Mouse (Mus musculus) midbrain, embryonic 15.5 days (tissue): Measurements from ENCODE around the gene Zfp113. TPM values are rescaled to one million over a fixed set of nuclear protein-coding genes. Genes with fewer than 3 reads are reported as not detected.

Experiments
- ATAC-seq: fragments of 200-750 bp; cut with Nextera tagmentation; replicated peaks from 2 replicates; pipeline ENCODE4 v1.8.0; 2017; ENCODE audit warnings: moderate TSS enrichment
- H3K27ac ChIP-seq: fragments of 300-500 bp; sonication (generic); 2 replicates; pipeline ENCODE4 v1.5.1; 2015; ENCODE audit warnings: mild to moderate bottlenecking, inconsistent platforms
- H3K27me3 ChIP-seq: fragments of 300-500 bp; sonication (generic); replicated peaks from 2 replicates; pipeline ENCODE4 v1.6.1; 2015; ENCODE audit warnings: inconsistent platforms
- H3K36me3 ChIP-seq: fragments of 300-500 bp; sonication (generic); replicated peaks from 2 replicates; pipeline ENCODE4 v1.6.1; 2015; ENCODE audit warnings: inconsistent platforms
- H3K4me1 ChIP-seq: fragments of 300-500 bp; sonication (generic); 2 replicates; pipeline ENCODE4 v1.6.1; 2015; ENCODE audit warnings: inconsistent platforms
- H3K4me2 ChIP-seq: fragments of 300-500 bp; sonication (generic); 2 replicates; pipeline ENCODE4 v1.6.1; 2015; ENCODE audit warnings: inconsistent platforms, mild to moderate bottlenecking, moderate library complexity
- H3K4me3 ChIP-seq: fragments of 300-500 bp; sonication (generic); 2 replicates; pipeline ENCODE4 v1.5.1; 2015; ENCODE audit warnings: mild to moderate bottlenecking, inconsistent platforms
- H3K9ac ChIP-seq: fragments of 300-500 bp; sonication (generic); 2 replicates; pipeline ENCODE4 v1.6.1; 2015; ENCODE audit warnings: mild to moderate bottlenecking, inconsistent platforms
- H3K9me3 ChIP-seq: fragments of 300-500 bp; sonication (generic); 2 replicates; pipeline ENCODE4 v1.6.1; 2016; ENCODE audit warnings: inconsistent platforms
- WGBS: fragments of 180-500 bp; shearing (Covaris S2); methylation state at CpG from one replicate; pipeline ENCODE4 v1.1.7; 2015; ENCODE audit warnings: mixed read lengths; 5-methylcytosine and 5-hydroxymethylcytosine counted together
- polyA plus RNA-seq: library from polyadenylated mRNA; unstranded; fragments of >200 nt; fragmentation: Nextera tagmentation; extraction: Ambion mirVana; gene quantifications from 2 replicates; pipeline ENCODE4 v1.2.1, GENCODE M21; 2015

The Zfp113 gene
- 31.6 and 33.7 TPM in 2 replicates for polyA plus RNA-seq

DNA sequence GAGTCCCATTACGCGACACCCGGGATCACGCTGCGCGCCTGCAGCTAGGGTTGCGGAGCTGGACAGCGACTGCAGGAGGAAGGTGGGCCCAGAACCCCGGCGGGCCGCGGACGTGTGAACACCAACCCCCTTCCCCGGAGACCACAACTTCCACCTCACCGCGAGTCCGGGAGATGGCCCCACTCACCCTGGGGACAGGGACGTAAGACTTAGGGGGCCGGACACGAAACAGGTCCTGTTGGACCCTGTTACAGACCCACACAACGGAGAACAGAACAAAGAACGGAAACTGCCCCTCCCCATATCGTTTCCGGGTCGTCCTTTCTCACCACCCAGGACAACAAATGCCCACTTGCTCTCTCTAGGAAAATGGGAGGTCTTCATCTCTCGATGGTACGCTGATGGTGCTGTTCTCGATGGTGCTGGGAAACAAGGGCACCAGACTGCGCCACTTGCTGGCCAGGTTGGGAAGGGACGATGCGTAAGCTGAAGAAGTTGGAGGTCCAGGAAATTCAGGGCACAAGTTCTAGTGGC is at the start of gene Zfp113:
TSS of gene Zfp113 (minus strand) at position 302 of the 534 bp plus-strand sequence.
- Histone ChIP-seq H3K9me3 (no peaks in the 10 kb centered on the region), H3K4me3 (peak within 1 kb of the TSS; percentile 72), H3K27ac (peak within 1 kb of the TSS; percentile 97), H3K4me2 (peak within 1 kb of the TSS; percentile 51), H3K27me3 (no peaks in the 10 kb centered on the region), H3K4me1 (peaks cover 16% of the 10 kb centered on the region), H3K9ac (peak within 1 kb of the TSS; percentile 89), H3K36me3 (peaks cover 14% of the 10 kb centered on the region; the same call in 1 of the 2 replicates)
- WGBS: under 1% methylated on average over 31 of the region's 31 CpGs
- ATAC-seq: peak; percentile 96

DNA sequence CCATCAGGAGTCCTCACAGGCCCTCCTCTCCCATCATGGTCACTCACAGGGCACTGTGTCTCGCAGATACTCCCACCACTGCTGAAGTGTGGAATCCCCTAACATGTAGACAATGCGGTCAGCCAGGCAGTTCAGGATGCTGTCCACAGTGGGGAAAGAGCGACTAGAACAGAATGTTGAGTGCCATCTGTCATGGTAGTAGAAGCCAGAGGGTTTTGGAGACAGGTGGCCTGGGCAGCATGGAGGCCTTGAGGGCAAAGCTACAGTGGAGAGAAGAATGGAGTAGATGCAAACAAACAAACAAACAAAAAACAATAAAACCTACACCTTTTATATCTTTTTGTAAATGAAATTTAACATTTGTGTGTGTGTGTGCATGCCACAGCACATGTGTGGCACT is 46.5 kb upstream of the Zfp113 start:
- 78% methylated on average over 3 of the region's 3 CpGs for WGBS
- no peak for ATAC-seq
- no peak overlapping the region for H3K4me3 ChIP-seq

DNA sequence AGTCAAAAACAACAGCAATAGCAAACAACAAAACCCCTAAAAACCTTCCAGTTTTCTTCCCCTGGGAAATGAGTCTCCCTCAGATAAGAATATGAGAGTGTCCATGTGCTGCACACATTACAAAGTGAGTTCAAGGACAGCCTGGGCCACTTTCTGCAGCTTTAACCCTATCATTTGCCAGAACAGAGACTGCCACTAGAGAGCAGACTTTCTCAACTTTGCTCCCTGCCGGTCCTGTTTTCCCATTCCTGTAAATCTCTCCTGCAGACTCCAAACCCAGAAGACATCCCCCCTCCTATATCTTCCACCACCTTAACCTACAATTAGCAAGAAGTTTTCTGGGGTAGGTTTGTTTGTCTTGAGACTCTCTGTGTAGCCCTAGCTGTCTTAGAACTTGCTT is 44.0 kb upstream of the Zfp113 start:
- H3K36me3 ChIP-seq: no peaks in the 10 kb centered on the region
- H3K9me3 ChIP-seq: no peaks in the 10 kb centered on the region; the same call in 1 of the 2 replicates
- no peak for ATAC-seq
- H3K27me3 ChIP-seq: no peaks in the 10 kb centered on the region
- no peak overlapping the region for H3K27ac ChIP-seq
- peaks cover 13% of the 10 kb centered on the region for H3K4me1 ChIP-seq
- H3K4me2 ChIP-seq: no peak overlapping the region
- H3K4me3 ChIP-seq: no peak overlapping the region
- 5% methylated on average over 1 of the region's 1 CpGs for WGBS
- H3K9ac ChIP-seq: no peak overlapping the region

More for the DNA sequence above, 46.5 kb upstream of the Zfp113 start:
- H3K4me1 ChIP-seq: no peaks in the 10 kb centered on the region
- no peaks in the 10 kb centered on the region for H3K27me3 ChIP-seq
- H3K4me2 ChIP-seq: no peak overlapping the region
- no peaks in the 10 kb centered on the region for H3K36me3 ChIP-seq
- H3K9ac ChIP-seq: no peak overlapping the region
- H3K9me3 ChIP-seq: no peaks in the 10 kb centered on the region; the same call in 1 of the 2 replicates
- no peak overlapping the region for H3K27ac ChIP-seq

DNA sequence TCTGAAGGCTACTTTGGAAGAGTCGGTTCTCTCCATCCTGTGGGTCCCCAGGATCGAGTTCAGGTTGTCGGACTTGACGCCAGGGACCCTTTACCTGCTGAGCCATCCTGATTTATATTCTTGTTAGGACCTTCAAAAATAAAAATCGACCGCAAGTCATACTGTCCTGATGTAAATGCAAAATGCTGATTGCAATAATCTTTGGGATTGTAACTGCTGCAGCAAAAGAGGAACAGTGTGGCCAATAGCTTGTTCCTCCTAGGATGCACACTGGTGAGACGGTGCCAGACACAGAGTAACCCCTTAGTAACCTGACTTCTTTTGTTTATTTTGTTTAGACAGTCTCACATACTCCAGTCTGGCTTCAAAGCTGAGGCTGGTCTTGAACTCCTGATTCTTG is 39.9 kb upstream of the Zfp113 start:
- 70% methylated on average over 7 of the region's 7 CpGs for WGBS
- H3K4me2 ChIP-seq: peak overlapping the region; percentile 66
- H3K9me3 ChIP-seq: no peaks in the 10 kb centered on the region
- peak overlapping the region; percentile 92 for H3K27ac ChIP-seq
- H3K36me3 ChIP-seq: peaks cover 12% of the 10 kb centered on the region
- H3K4me3 ChIP-seq: peak overlapping the region; percentile 73
- ATAC-seq: no peak
- peaks cover 21% of the 10 kb centered on the region for H3K4me1 ChIP-seq
- H3K27me3 ChIP-seq: no peaks in the 10 kb centered on the region
- H3K9ac ChIP-seq: peak overlapping the region; percentile 86

DNA sequence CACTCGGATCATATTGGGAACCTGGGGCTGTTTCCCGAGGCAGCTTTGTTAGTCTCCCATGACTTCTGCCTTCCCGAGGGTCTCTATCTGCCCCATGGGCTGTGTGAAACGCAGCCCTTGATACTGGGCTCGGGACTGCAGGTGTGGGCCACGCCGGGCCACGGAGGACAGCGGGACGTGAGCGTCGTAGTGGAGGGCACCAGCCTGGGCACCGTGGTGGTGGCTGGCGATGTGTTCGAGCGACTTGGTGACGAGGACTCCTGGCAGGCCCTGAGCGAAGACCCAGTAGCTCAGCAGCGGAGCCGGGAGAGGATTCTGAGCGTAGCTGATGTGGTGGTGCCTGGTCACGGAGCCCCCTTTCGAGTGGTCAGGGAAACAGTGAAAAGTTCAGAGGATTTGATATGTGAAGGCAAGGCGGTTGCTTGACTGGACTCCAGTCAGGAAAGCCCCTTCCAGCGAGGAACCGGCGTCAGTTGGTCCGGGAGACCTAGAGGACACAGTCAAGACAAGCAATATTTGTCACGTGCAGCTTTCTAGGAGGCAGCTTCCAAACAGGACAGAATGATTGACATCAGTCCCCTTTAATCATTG is 39.3 kb upstream of the Zfp113 start:
- peaks cover 12% of the 10 kb centered on the region for H3K36me3 ChIP-seq
- H3K27me3 ChIP-seq: no peaks in the 10 kb centered on the region
- 1% methylated on average over 29 of the region's 29 CpGs for WGBS

DNA sequence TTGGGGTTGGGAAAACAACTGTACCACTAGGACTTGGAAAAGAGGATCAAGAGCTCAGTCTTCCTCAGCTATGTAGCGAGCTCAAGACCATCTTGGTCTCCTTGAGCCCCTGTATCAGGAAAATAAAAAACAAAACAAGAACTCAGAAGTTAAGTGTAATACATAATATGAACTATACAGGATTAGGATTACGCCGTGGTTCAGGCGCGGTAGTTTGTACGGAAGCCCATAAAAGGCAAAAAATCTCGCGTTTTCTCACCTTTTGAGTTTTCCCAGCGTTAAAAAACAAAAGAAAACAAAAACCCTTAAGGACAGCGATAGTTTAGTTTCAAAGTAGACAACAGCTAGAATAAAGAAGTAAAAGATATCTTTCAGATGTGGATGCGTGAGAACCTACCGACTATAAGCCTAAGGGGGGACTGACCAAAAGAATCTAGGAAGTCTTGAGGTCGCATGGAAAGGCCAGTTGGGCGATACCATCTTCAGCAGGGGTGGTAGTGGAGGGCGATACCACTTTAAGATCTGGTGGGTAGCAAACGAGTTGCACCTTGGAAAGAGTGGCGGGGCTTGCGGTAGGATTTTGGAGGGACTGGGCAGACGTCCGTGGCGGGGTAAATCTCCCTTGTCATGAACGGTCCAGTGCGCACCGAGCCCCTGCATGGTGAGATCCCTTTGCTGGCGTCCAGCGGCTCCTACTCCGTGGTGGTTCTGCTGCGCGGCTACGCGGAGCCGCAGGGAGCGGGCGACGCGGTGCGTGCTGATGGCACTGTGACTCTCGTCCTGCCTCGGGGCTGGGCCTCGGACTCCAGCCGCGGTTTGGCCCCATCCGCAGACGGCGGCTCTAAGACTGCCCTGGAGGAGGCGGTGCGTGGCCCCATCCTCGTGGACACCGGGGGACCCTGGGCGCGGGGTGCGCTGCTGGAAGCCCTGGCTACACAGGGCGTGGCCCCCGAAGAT is 38.5 kb upstream of the Zfp113 start, which contains the start of gene Mblac1:
TSS of gene Mblac1 (plus strand) at position 544 of the 957 bp plus-strand sequence.
- Histone ChIP-seq H3K36me3 (peaks cover 12% of the 10 kb centered on the region), H3K9me3 (no peaks in the 10 kb centered on the region), H3K4me2 (peak within 1 kb of the TSS; percentile 66), H3K4me3 (peak within 1 kb of the TSS; percentile 73), H3K9ac (peak within 1 kb of the TSS; percentile 86), H3K4me1 (peaks cover 21% of the 10 kb centered on the region), H3K27me3 (no peaks in the 10 kb centered on the region), H3K27ac (peak within 1 kb of the TSS; percentile 92)
- WGBS: 6% methylated on average over 54 of the region's 54 CpGs
- peak; percentile 87 for ATAC-seq

More for the DNA sequence above, 39.3 kb upstream of the Zfp113 start:
- Histone ChIP-seq H3K4me2 (peak overlapping the region; percentile 66), H3K27ac (peak overlapping the region; percentile 92), H3K4me1 (peaks cover 21% of the 10 kb centered on the region), H3K9ac (peak overlapping the region; percentile 86), H3K4me3 (peak overlapping the region; percentile 73), H3K9me3 (no peaks in the 10 kb centered on the region)
- peak; percentile 72 for ATAC-seq

DNA sequence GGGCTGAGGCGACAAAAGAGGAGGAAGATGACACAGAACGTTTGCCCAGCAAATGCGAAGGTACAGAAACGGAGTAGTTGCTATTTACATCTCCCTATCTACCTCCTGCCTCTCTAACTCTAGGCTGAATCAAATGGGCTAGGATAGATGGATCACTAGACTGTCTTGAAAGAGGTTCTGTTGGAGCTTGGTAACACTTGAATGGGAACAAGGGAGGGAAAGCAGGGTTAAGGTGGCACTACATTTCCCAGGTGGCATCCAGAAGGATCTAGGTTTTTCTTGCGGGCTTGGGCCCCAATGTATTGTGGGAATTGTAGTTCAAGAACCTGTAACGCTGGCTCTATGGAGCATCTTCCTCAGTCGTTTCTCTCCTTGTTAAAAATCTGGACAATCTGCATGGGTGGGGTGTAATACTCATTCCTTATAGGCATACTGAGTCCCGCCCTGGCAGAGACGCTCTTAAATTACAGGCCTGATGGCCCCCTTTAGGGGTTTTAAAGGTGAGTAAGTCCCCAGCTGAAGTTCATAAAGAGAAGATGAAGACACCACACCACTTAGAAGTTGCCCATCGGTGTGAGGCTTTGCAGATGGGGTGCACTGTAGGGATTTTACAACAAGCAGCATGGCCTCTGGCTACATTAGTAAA is 32.2 kb upstream of the Zfp113 start:
- Histone ChIP-seq H3K36me3 (peaks cover 15% of the 10 kb centered on the region), H3K4me1 (peaks cover 22% of the 10 kb centered on the region), H3K4me3 (peak overlapping the region; percentile 71), H3K9ac (peak overlapping the region; percentile 71), H3K9me3 (no peaks in the 10 kb centered on the region), H3K27me3 (no peaks in the 10 kb centered on the region), H3K4me2 (peak overlapping the region; percentile 71), H3K27ac (peak overlapping the region; percentile 84)
- 0% methylated on average over 10 of the region's 10 CpGs for WGBS
- peak; percentile 86 for ATAC-seq

DNA sequence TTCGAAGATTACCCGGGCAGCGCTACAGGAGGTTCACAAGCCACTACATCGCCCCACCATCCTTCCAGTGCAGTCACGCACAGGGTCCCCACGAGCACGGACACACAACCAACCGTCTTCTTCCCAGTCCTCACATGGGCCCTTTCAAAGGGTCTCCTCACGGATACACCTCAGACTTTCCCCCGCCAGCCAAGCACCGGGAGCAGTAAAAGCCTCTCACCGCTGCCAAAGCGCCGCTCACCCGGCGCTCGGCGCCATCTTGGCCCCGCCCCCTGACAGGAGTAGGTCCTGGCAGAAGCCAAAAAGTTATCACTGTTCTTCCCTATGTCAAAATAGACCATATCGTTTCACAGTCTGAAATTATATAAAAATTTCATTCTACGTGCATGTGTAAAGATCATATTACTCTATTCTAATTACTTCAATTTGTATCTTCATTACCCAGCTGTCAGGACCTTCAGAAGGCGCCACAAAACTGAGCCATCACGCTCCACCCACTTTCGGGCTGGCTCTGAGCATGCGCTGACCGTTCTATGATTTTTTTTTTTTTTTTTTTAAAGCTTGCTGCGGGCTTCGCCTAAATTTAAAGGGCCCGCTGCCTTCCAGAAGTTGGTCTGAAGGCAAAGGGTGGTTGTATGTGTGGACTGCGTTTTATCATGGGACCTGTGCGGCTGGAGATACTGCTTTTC is 31.6 kb upstream of the Zfp113 start, which contains the start of the genes Taf6 and Cnpy4:
TSS of gene Taf6 (minus strand) at position 502 of the 689 bp plus-strand sequence.
TSS of gene Cnpy4 (plus strand) at position 536 of the 689 bp plus-strand sequence.
- Histone ChIP-seq H3K36me3 (peaks cover 12% of the 10 kb centered on the region), H3K9me3 (no peaks in the 10 kb centered on the region), H3K4me1 (peaks cover 22% of the 10 kb centered on the region), H3K9ac (peak within 1 kb of the TSS; percentile 71), H3K4me2 (peak within 1 kb of the TSS; percentile 71), H3K27me3 (no peaks in the 10 kb centered on the region), H3K27ac (peak within 1 kb of the TSS; percentile 84), H3K4me3 (peak within 1 kb of the TSS; percentile 71)
- peak; percentile 87 for ATAC-seq
- WGBS: 0% methylated on average over 31 of the region's 31 CpGs

DNA sequence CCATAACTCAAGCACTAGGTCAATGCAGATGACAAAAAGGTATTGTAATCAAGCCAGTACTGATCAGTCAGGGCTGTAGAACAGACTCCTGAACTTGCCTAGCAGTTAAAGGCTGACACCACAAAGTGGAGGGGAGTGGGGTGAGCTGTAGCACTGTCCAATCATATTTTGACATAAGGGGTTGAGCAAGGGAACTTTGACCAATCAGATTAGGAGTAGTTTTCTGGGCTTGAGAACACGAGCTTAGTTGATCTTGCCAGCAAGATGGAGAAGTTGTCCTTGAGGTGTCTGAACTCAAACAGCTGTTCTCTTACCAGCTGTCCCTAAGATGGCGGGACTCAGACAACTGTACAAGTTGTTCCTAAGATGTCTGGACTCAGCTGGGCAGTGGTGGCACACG is 17.7 kb upstream of the Zfp113 start:
- 87% methylated on average over 3 of the region's 3 CpGs for WGBS
- Histone ChIP-seq H3K4me1 (peaks cover 30% of the 10 kb centered on the region), H3K4me2 (no peak overlapping the region), H3K9me3 (no peaks in the 10 kb centered on the region), H3K27me3 (no peaks in the 10 kb centered on the region), H3K36me3 (peaks cover 25% of the 10 kb centered on the region), H3K27ac (no peak overlapping the region), H3K4me3 (no peak overlapping the region), H3K9ac (no peak overlapping the region)
- ATAC-seq: no peak

DNA sequence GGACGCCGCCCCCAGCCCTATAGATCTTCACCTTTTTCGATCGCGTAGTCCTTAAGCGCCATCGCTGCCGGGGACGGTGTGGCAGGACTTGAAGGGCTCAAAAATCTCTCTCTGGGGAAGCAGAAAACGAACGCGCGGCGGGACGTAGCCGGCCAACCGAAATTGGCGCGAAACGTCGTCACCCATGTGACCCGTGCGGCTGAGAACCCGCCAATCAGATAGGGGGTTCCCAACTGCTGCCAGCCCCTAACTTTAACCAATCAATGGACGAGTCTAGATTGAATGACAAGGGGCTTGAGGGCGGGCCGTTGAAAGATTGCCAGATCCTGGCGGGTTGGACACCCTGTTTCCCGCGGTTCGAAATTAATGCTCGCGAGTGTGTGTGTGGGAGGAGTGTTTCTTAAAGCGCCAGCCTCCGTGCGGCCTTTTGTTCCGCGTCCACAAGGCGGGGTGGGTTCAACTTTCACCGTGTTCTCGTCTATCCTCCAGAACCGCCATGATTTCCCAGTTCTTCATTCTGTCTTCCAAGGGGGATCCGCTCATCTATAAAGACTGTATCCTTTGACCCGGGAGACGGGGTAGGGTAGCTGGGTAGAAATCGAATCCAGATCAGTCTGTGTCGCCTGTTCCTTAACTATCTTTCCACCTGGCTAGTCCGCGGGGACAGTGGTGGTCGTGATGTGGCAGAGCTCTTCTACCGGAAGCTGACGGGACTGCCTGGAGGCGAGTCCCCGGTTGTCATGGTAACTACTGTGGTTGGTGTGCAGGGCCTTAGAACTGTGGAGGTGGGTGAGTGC is 16.3 kb upstream of the Zfp113 start, which contains the start of the genes Ap4m1 and Mcm7:
TSS of gene Ap4m1 (plus strand) at position 308 of the 797 bp plus-strand sequence.
TSS of gene Mcm7 (minus strand) at position 728 of the 797 bp plus-strand sequence.
- H3K9me3 ChIP-seq: no peaks in the 10 kb centered on the region
- H3K9ac ChIP-seq: peak within 1 kb of the TSS; percentile 51
- H3K27me3 ChIP-seq: no peaks in the 10 kb centered on the region
- WGBS: under 1% methylated on average over 54 of the region's 54 CpGs
- H3K4me2 ChIP-seq: peak within 1 kb of the TSS; percentile 97
- peaks cover 30% of the 10 kb centered on the region for H3K4me1 ChIP-seq
- ATAC-seq: peak; percentile 96
- peaks cover 25% of the 10 kb centered on the region for H3K36me3 ChIP-seq
- H3K27ac ChIP-seq: peak within 1 kb of the TSS; percentile 91
- peak within 1 kb of the TSS; percentile 61 for H3K4me3 ChIP-seq
